Mouse (Mus musculus) limb, embryonic 12.5 days (tissue): Measurements from ENCODE around the gene Tmem204. TPM values are rescaled to one million over a fixed set of nuclear protein-coding genes. Genes with fewer than 3 reads are reported as not detected.
"Not testable (repeated sequence)": the region's sequence is repeated elsewhere in the genome, so short reads cannot be mapped to it uniquely, and the experiment has no call there.

Experiments
- ATAC-seq: fragments of 200-750 bp; cut with Nextera tagmentation; 2 replicates; pipeline ENCODE4 v1.8.0; 2017; ENCODE audit warnings: low read depth, moderate TSS enrichment; ENCODE audit not compliant: insufficient number of reproducible peaks, insufficient read depth, low FRiP score, low TSS enrichment
- H3K27ac ChIP-seq: fragments of 300-500 bp; sonication (generic); 2 replicates; pipeline ENCODE4 v1.5.1; 2016; ENCODE audit warnings: mild to moderate bottlenecking, moderate library complexity
- H3K27me3 ChIP-seq: fragments of 300-500 bp; sonication (generic); 2 replicates; pipeline ENCODE4 v1.6.1; 2016; ENCODE audit warnings: mild to moderate bottlenecking, moderate library complexity
- H3K36me3 ChIP-seq: fragments of 300-500 bp; sonication (generic); 2 replicates; pipeline ENCODE4 v1.6.1; 2016; ENCODE audit warnings: mild to moderate bottlenecking, moderate library complexity
- H3K4me1 ChIP-seq: fragments of 300-500 bp; sonication (generic); replicated peaks from 2 replicates; pipeline ENCODE4 v1.6.1; 2016
- H3K4me2 ChIP-seq: fragments of 300-500 bp; sonication (generic); 2 replicates; pipeline ENCODE4 v1.6.1; 2016; ENCODE audit warnings: mild to moderate bottlenecking, moderate library complexity
- H3K4me3 ChIP-seq: fragments of 300-500 bp; sonication (generic); replicated peaks from 2 replicates; pipeline ENCODE4 v1.5.1; 2016; ENCODE audit warnings: mild to moderate bottlenecking
- H3K9ac ChIP-seq: fragments of 300-500 bp; sonication (generic); replicated peaks from 2 replicates; pipeline ENCODE4 v1.6.1; 2016; ENCODE audit warnings: mild to moderate bottlenecking, moderate library complexity
- H3K9me3 ChIP-seq: fragments of 300-500 bp; sonication (generic); 2 replicates; pipeline ENCODE4 v1.6.1; 2016; ENCODE audit warnings: mild to moderate bottlenecking, moderate library complexity
- WGBS: fragments of 180-500 bp; shearing (Covaris S2); methylation state at CpG from one replicate; pipeline ENCODE4 v1.1.7; 2016; 5-methylcytosine and 5-hydroxymethylcytosine counted together
- polyA plus RNA-seq: library from polyadenylated mRNA; unstranded; fragments of >200 nt; fragmentation: Nextera tagmentation; extraction: Ambion mirVana; gene quantifications from 2 replicates; pipeline ENCODE4 v1.2.1, GENCODE M21; 2016

Gene Tmem204
- 11.0 and 12.0 TPM in 2 replicates for polyA plus RNA-seq

DNA sequence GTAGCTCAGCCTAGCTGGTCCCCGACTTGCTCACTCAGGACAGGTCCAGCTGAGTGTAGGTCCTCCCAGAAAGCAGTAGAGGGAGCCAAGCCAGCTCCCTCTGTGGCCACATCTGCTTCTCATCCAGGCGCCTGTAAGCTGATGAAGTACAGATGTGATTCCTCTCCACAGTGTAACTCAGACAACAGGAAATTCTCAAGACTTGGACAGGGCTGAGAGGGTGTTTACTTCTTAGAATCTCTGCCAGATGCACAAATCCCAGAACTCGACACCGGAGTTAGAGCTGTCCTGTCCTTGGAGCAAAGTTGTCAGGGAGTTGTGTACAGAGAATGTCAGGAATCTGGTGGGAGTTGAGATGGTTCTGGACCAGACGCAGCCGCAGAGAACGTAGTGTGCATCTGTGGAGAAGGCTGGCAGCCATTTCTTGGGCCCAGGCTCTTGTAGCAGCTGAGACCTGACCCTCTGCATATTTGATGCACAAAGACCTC is at the start of gene Tmem204:
Tmem204 (minus strand) TSS at position 148 of the 488 bp plus-strand sequence.
- Histone ChIP-seq H3K4me2 (peak within 1 kb of the TSS; percentile 26), H3K36me3 (peaks cover 25% of the 10 kb centered on the region), H3K27ac (peak within 1 kb of the TSS; percentile 98), H3K4me3 (no peak within 1 kb of the TSS), H3K9ac (0 out of 2 replicates have a peak within 1 kb of the TSS, but pooled peaks have one; percentile 31), H3K4me1 (peaks cover 57% of the 10 kb centered on the region), H3K9me3 (no peaks in the 10 kb centered on the region), H3K27me3 (no peaks in the 10 kb centered on the region)
- ATAC-seq, result peak; percentile 92
- WGBS, result 11% methylated on average over 7 of the region's 7 CpGs

DNA sequence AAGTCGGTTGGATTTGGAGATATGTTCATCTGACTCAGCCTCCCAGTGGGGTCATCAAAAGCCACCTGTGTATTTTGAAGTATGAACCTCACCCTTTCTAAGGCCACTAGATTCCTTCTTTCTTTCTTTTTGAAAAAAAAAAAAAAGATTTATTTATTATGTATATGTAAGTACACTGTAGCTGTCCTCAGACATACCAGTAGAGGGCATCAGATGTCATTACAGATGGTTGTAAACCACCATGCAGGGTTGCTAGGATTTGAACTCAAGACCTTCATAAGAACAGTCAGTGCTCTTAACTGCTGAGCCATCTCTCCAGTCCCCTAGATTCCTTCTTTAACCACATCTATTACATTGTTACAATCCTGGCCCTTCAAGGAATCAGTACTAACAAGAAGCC is 46.7 kb upstream of the Tmem204 start:
- Histone ChIP-seq H3K27ac (no peak overlapping the region), H3K27me3 (no peaks in the 10 kb centered on the region), H3K36me3 (no peaks in the 10 kb centered on the region), H3K4me1 (peaks cover 10% of the 10 kb centered on the region), H3K4me3 (no peak overlapping the region), H3K4me2 (no peak overlapping the region), H3K9me3 (no peaks in the 10 kb centered on the region), H3K9ac (no peak overlapping the region)
- 92% methylated on average over 1 of the region's 1 CpGs for WGBS
- ATAC-seq, result no peak

DNA sequence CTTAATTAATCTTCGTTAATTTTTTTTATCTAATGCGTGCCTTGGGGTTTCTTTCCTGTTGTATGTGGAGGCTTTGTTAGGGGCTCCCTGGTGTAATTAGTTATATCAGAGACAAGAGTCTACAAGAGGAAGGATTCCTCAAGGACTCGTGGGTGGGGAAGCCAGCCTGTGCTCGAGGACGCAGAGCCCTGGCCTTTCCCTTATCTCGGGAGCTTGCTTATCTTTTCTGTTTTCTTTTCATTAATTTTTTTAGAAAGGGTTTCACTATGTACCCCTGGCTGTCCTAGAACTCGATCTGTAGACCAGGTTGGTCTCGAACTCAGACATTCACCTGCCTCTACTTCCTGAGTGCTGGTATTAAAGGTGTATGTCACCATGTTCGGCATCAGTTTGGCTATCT is 44.3 kb upstream of the Tmem204 start:
- H3K27ac ChIP-seq, result no peak overlapping the region
- no peak overlapping the region for H3K4me3 ChIP-seq

DNA sequence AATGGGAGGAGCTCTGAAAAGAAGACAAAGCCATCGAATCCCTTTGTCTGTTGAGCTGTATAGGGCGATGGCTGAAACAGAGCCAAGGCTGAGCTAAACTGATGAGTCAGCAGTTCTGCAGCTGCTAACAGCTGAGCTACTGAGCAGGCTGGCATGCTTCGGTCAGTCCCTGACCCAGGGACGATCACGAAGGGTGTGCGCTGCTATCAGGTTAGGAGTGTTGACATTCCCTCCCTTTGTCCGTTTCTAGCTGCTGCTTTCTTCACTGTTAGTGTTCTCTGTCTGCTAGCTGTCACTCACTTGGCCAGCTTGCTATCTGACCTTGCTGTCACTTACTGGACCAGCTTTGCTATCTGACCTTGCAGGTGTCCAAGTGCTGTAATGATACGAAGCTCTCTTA is 43.7 kb upstream of the Tmem204 start:
- Histone ChIP-seq H3K27me3 (no peaks in the 10 kb centered on the region), H3K27ac (no peak overlapping the region), H3K9ac (no peak overlapping the region), H3K4me1 (no peaks in the 10 kb centered on the region), H3K4me3 (no peak overlapping the region), H3K4me2 (no peak overlapping the region), H3K36me3 (no peaks in the 10 kb centered on the region), H3K9me3 (no peaks in the 10 kb centered on the region)
- 74% methylated on average over 8 of the region's 8 CpGs for WGBS
- ATAC-seq, result no peak

More for the DNA sequence above, 44.3 kb upstream of the Tmem204 start:
- ATAC-seq, result no peak
- H3K9me3 ChIP-seq, result no peaks in the 10 kb centered on the region
- H3K27me3 ChIP-seq, result no peaks in the 10 kb centered on the region
- H3K9ac ChIP-seq, result no peak overlapping the region
- no peak overlapping the region for H3K4me2 ChIP-seq
- 76% methylated on average over 9 of the region's 9 CpGs for WGBS
- H3K36me3 ChIP-seq, result no peaks in the 10 kb centered on the region
- no peaks in the 10 kb centered on the region for H3K4me1 ChIP-seq

DNA sequence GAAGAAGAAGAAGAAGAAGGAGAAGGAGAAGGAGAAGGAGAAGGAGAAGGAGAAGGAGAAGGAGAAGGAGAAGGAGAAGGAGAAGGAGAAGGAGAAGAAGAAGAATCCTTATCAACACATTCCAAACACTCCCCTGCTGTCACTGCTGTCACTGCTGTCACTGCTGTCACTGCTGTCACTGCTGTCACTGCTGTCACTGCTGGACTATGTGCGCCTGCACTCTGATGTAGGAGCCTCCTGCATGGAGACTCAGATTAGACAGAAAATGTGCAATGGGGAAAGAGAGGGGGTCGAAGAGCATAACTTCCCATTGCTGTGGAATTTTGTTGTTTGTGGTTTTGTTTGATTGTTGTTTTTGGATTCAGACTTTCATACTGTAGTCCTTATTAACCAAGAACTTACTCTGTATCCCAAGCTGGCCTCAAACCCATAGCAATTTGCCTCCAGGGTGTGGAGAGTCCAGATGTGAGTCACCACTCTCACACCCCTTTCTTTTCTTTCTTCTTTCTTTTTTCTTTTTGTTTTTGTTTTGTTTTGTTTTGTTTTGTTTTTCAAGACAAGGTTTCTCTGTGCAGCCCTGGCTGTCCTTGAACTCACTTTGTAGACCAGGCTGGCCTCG is 42.2 kb upstream of the Tmem204 start:
- not testable (repeated sequence) for H3K9ac ChIP-seq, H3K27me3 ChIP-seq, H3K4me2 ChIP-seq, H3K4me1 ChIP-seq, ATAC-seq, H3K36me3 ChIP-seq, H3K27ac ChIP-seq, H3K4me3 ChIP-seq, H3K9me3 ChIP-seq
- WGBS, result 67% methylated on average over 3 of the region's 3 CpGs

DNA sequence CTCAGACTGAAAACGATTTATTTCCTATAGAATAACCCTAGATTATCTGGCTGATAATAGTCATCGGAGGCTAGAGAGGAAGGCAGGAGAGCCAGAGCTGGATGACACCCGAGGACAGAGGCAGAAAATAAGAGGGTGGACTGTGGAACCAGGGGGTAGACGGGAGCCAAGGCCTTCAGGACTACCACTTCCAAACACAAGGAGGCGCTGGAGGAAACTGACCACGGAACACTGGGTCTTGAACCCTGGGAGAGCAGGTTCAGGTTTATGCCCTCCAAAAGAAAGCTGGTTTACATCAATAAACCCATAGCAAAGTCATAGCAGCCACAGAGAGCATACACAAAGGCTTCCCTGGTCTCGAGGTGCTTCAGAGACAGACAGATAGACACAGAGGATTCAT is 40.6 kb upstream of the Tmem204 start:
- ATAC-seq, result no peak
- Histone ChIP-seq H3K27me3 (no peaks in the 10 kb centered on the region), H3K36me3 (no peaks in the 10 kb centered on the region), H3K4me2 (no peak overlapping the region), H3K9ac (no peak overlapping the region), H3K4me3 (no peak overlapping the region), H3K4me1 (no peaks in the 10 kb centered on the region), H3K9me3 (no peaks in the 10 kb centered on the region), H3K27ac (no peak overlapping the region)
- WGBS, result 31% methylated on average over 7 of the region's 7 CpGs

DNA sequence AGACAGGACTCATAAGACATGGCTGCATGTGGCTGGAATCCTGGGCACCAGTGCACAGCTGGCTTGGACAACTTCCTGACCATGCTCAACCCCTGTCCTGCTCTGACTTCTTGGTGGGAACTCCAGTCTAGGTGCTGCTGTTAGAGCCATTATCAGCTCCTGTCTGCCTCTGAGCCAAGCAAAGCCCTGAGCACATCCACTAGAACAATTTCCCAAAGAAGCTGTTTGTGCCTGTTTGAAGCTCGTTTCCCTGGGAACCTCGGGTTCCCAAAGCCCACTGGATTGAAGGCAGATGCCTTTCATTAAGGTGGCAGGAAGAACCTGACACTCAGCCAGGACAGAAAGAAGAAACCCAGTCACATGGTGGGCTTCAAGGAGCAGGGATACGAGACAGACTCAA is 37.0 kb upstream of the Tmem204 start, which contains the start of gene Ptx4:
Ptx4 (plus strand) TSS at position 355 of the 400 bp plus-strand sequence.
- no peak within 1 kb of the TSS for H3K4me3 ChIP-seq
- H3K27me3 ChIP-seq, result no peaks in the 10 kb centered on the region
- H3K27ac ChIP-seq, result no peak within 1 kb of the TSS
- H3K9me3 ChIP-seq, result no peaks in the 10 kb centered on the region
- no peaks in the 10 kb centered on the region for H3K36me3 ChIP-seq
- WGBS, result 7% methylated on average over 3 of the region's 3 CpGs
- no peak within 1 kb of the TSS for H3K9ac ChIP-seq
- H3K4me2 ChIP-seq, result no peak within 1 kb of the TSS
- ATAC-seq, result no peak
- no peaks in the 10 kb centered on the region; the same call in 1 of the 2 replicates for H3K4me1 ChIP-seq

DNA sequence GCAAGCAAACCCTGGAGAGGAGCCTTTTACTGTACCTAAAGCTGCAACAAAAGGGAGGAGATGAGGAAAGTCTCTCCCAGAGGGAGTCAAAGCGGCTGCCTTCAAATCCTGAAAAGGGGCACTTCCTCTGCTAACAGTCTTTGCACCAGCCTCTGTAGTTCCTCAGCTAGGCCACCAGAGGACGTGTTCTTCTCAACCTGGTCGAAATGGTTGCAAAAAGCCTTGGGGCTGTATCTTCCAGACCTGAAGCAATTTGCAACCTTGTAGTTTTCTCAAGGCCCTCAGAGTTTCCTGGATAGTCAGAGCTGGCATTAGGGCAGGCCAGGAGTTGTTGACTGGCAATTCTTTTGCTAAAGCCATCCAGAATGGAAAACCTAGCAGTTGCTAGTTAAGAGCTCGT is 33.9 kb upstream of the Tmem204 start:
- WGBS, result 34% methylated on average over 4 of the region's 4 CpGs
- no peak overlapping the region for H3K27ac ChIP-seq
- ATAC-seq, result no peak

DNA sequence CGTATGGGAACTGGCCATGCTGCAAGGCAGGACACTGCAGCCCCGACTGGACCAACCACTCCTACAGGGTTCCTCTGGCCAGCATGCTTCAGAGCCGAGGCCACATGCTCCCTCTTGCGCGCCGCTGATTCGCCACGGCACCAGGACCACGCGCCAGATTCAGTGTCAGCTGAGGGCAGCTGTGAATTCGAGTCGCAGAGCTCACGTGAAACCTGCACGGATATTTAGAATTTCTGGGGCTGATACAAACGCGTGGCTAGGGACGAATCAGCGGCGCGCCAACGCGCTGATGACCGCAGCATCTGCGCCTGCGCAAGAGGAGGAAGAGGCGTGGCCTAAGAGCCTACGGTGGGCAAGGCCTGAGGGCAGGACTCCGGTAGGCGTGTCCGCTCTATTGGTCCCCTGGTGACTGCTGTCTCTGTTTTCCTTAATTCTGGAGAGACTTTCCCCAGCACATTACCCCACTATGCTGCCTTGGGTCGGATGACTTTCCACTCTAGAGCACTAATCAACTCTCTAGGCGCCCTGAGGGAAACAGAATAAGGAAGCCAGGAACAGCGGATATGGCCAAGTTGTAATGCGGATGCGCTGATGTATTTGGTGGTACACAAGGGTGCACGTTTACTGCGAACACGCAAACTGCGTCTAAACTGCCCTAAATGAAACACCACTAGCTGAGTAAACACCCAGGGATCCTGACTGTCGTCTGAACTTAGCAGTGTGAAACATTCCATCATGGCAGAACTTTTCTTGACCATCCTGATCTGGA is 32.5 kb upstream of the Tmem204 start, which contains the start of gene Telo2:
Telo2 (minus strand) TSS at position 304 of the 769 bp plus-strand sequence.
- H3K4me3 ChIP-seq, result peak within 1 kb of the TSS; percentile 61
- peak within 1 kb of the TSS; percentile 98 for H3K4me2 ChIP-seq
- H3K36me3 ChIP-seq, result peaks cover 29% of the 10 kb centered on the region
- peak within 1 kb of the TSS; percentile 63 for H3K9ac ChIP-seq
- peaks cover 7% of the 10 kb centered on the region for H3K4me1 ChIP-seq
- WGBS, result 5% methylated on average over 40 of the region's 40 CpGs
- H3K27ac ChIP-seq, result peak within 1 kb of the TSS; percentile 94
- peak; percentile 90 for ATAC-seq
- H3K9me3 ChIP-seq, result no peaks in the 10 kb centered on the region
- no peaks in the 10 kb centered on the region for H3K27me3 ChIP-seq

More for the DNA sequence above, 33.9 kb upstream of the Tmem204 start:
- H3K9ac ChIP-seq, result no peak overlapping the region
- peaks cover 7% of the 10 kb centered on the region for H3K4me1 ChIP-seq
- no peak overlapping the region for H3K4me3 ChIP-seq
- no peaks in the 10 kb centered on the region for H3K27me3 ChIP-seq
- peaks cover 17% of the 10 kb centered on the region; the same call in 1 of the 2 replicates for H3K36me3 ChIP-seq
- no peaks in the 10 kb centered on the region for H3K9me3 ChIP-seq
- no peak overlapping the region for H3K4me2 ChIP-seq

DNA sequence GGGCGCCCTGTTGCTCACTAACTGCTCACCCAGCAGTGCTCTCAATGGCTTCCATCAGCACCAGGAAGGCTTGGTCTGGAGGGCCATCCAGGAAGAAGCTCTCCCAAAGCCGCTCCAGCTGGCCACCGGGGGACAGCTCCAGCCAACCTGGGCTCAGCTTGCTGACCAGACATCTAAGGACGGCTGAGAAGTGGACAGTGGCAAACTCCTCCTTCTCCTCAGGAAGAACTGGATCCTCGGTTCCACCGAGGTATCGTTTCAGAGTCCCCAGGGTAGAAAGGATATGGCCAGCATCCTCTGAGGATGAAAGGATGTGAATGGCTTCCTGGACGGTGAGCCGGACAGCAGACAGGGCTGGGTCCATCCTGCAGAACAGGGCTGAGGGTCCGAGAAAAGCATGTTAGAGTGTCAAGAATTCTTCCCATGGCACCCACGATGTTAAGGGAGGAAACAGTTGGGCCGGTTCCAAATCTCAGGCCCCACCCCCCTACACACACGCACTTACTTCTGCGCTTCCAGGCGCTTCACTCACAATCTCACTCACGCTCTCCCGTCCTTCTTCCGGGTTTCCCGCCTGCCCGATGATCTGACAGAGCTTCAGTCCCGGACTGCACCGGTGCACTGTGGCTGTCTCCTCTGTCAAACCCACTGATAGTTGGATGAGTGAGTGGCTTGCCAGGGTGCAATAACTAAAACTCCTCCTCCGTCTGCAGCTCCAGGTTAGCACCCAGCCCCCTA is 31.7 kb upstream of the Tmem204 start:
- whole genome bisulfite sequencing, result 11% methylated on average over 23 of the region's 23 CpGs
- peak; percentile 35 for ATAC-seq
- peak overlapping the region; percentile 94 for H3K27ac ChIP-seq
- peaks cover 37% of the 10 kb centered on the region for H3K36me3 ChIP-seq
- H3K4me3 ChIP-seq, result peak overlapping the region; percentile 61
- H3K9ac ChIP-seq, result peak overlapping the region; percentile 63
- no peaks in the 10 kb centered on the region for H3K9me3 ChIP-seq
- H3K4me1 ChIP-seq, result peaks cover 7% of the 10 kb centered on the region
- no peaks in the 10 kb centered on the region for H3K27me3 ChIP-seq
- peak overlapping the region; percentile 98 for H3K4me2 ChIP-seq

DNA sequence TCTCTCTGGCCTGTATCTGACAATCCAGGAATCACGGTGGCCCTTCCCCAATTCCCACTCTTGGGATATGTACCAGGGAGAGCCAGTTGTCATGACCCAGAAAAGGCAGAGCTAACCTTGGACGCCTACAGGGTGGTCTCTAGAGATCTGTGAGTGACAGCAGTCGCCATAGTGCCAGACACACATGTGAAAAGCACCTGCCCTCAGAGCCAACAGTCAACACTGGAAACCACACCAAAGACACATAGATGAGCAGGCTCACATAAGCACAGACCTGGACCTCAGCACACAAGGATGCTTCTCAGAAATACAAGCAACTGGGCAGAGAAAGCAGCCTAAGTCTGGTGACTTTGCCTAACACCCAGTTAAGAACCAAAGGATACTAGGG is 29.0 kb upstream of the Tmem204 start:
- Histone ChIP-seq H3K9ac (no peak overlapping the region), H3K9me3 (no peaks in the 10 kb centered on the region), H3K27ac (no peak overlapping the region), H3K4me2 (no peak overlapping the region), H3K27me3 (no peaks in the 10 kb centered on the region), H3K36me3 (peaks cover 63% of the 10 kb centered on the region), H3K4me1 (peaks cover 7% of the 10 kb centered on the region), H3K4me3 (no peak overlapping the region)
- 86% methylated on average over 3 of the region's 3 CpGs for WGBS
- no peak for ATAC-seq
